Mouse (Mus musculus): ENCODE results near the gene Arrdc3.

DNA sequence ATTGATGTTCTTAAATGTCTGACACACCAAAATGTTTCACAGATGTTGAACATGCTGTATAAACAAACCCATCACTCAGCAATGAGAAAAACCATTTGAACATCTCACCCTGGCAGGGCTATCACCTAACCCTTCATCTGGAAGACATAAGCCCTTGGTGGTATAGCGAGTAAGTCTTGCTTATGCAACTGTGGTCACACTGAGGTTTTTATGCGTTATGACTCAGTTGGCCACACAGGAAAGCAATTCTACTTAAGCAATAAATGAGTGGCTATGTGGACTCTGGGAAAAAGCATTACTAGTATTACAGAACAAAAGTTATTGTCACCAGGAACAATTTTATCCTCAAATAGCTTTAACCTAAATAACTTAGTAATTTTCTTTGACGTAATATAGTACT is 19.0 kb upstream of the Arrdc3 start:
- no peak for TF ChIP-seq CTCF (IDR thresholded peaks at IDR 0.05; ENCODE audit: low read depth)
- no peak for TF ChIP-seq EP300 (IDR thresholded peaks at IDR 0.05; ENCODE audit: low read depth)

Data from liver, embryonic 14.5 days (tissue).